25 mouse cellular contexts compared by ENCODE assay signal in genomic region chr1:74095728-74096127, GRCm38 (mm10). TPM values are rescaled to one million over a fixed set of nuclear protein-coding genes. Genes with fewer than 3 reads are reported as not detected.
DNase-seq lines count a peak whose midpoint lies in the region; ATAC-seq and TF ChIP-seq lines count a peak whose summit lies in the region.
"Had no signal": no experiment of that assay in that cellular context is flagged by ENCODE, and none has a peak within 500 bp of the region (broad histone marks: within the 10 kb centered on the region; RNA-seq: fewer than 3 reads in every experiment).

No protein-coding gene starts in this region.

- intact Hi-C loops in heart, postnatal 14 days (cut with DNase I): no loop called here

- TF ChIP-seq POLR2A in kidney, adult 2 months (IDR thresholded peaks at IDR 0.05; ENCODE audit: low read depth, low read length): no peak

- H3K36me3 ChIP-seq in heart, embryonic 10.5 days: no peaks in the 10 kb centered on the region
- H3K36me3 ChIP-seq in kidney, adult 2 months (ENCODE audit: control insufficient read depth, insufficient read depth, low read length): no peaks in the 10 kb centered on the region
- H3K36me3 ChIP-seq in kidney, embryonic 16.5 days (ENCODE audit: insufficient read depth, low read length): no peaks in the 10 kb centered on the region
- H3K36me3 ChIP-seq in limb, embryonic 10.5 days: no peaks in the 10 kb centered on the region
- H3K36me3 ChIP-seq: embryonic facial prominence, embryonic 15.5 days; heart, embryonic 15.5 days; hindbrain, embryonic 12.5 days; hindbrain, embryonic 15.5 days had no signal

- peaks cover 75% of the 10 kb centered on the region for H3K27me3 ChIP-seq in heart, embryonic 10.5 days (ENCODE audit: insufficient read depth, poor library complexity, severe bottlenecking)
- H3K27me3 ChIP-seq in kidney, adult 2 months (replicated peaks; ENCODE audit: control insufficient read depth, insufficient read depth, low read length): no peaks in the 10 kb centered on the region
- peaks cover 10% of the 10 kb centered on the region; the same call in 1 of the 2 replicates for H3K27me3 ChIP-seq in kidney, embryonic 16.5 days (ENCODE audit: insufficient read depth, low read length)
- H3K27me3 ChIP-seq in limb, embryonic 10.5 days (ENCODE audit: low read depth, poor library complexity, severe bottlenecking): peaks cover 40% of the 10 kb centered on the region

- 32% methylated on average over 3 of the region's 3 CpGs for WGBS in heart, embryonic 10.5 days
- 41% methylated on average over 3 of the region's 3 CpGs for WGBS in kidney, adult 2 months
- WGBS in kidney, embryonic 16.5 days: 60% methylated on average over 3 of the region's 3 CpGs
- 45% methylated on average over 3 of the region's 3 CpGs for WGBS in limb, embryonic 10.5 days

- H3K4me1 ChIP-seq in heart, embryonic 10.5 days: peaks cover 76% of the 10 kb centered on the region
- peaks cover 31% of the 10 kb centered on the region for H3K4me1 ChIP-seq in kidney, adult 2 months (ENCODE audit: control insufficient read depth, insufficient read depth, low read length)
- peaks cover 62% of the 10 kb centered on the region for H3K4me1 ChIP-seq in kidney, embryonic 16.5 days (ENCODE audit: insufficient read depth, low read length)
- peaks cover 92% of the 10 kb centered on the region for H3K4me1 ChIP-seq in limb, embryonic 10.5 days

- peak; percentile 65 for DNase-seq in adrenal gland, adult 2 months
- no peak for DNase-seq in adrenal gland, adult 18-20 months (ENCODE audit: low spot score in 2 of 2)
- no peak for DNase-seq in heart, embryonic 10.5 days (ENCODE audit: low spot score)
- no peak for DNase-seq in heart, postnatal 14 days
- no peak for DNase-seq in kidney, adult 2 months
- DNase-seq in limb, embryonic 10.5 days (ENCODE audit: low spot score): no peak
- no peak for DNase-seq in retina, embryonic 14.5 days (ENCODE audit: low spot score)
- DNase-seq: adrenal gland, postnatal 10 days; cerebellum, adult 11-12 months; cerebellum, adult 8-10 months; cerebellum, postnatal 10 days; cerebellum, postnatal 36 days; embryo, embryonic 11 days; forebrain, postnatal 0 days; gastrocnemius, adult 2 months; gastrocnemius, postnatal 25 days had no signal

- peak overlapping the region; percentile 29; the same call in 1 of the 2 replicates for H3K27ac ChIP-seq in heart, embryonic 10.5 days
- peak overlapping the region; percentile 14 for H3K27ac ChIP-seq in kidney, adult 2 months (ENCODE audit: insufficient read depth, low read depth, low read length)
- no peak overlapping the region for H3K27ac ChIP-seq in kidney, embryonic 16.5 days (ENCODE audit: low read length)
- H3K27ac ChIP-seq in limb, embryonic 10.5 days: peak overlapping the region; percentile 64
- H3K27ac ChIP-seq: embryonic facial prominence, embryonic 15.5 days; gastrocnemius, adult 2 months; heart, embryonic 15.5 days; hindbrain, embryonic 12.5 days; hindbrain, embryonic 15.5 days had no signal

- no peak overlapping the region for H3K4me3 ChIP-seq in heart, embryonic 10.5 days
- H3K4me3 ChIP-seq in kidney, adult 2 months (ENCODE audit: insufficient read depth, low read depth, low read length): no peak overlapping the region
- no peak overlapping the region for H3K4me3 ChIP-seq in kidney, embryonic 16.5 days (ENCODE audit: low read length)
- H3K4me3 ChIP-seq in limb, embryonic 10.5 days: no peak overlapping the region
- H3K4me3 ChIP-seq: embryonic facial prominence, embryonic 15.5 days; gastrocnemius, adult 2 months; heart, embryonic 15.5 days; hindbrain, embryonic 12.5 days; hindbrain, embryonic 15.5 days had no signal

- H3K9ac ChIP-seq in kidney, embryonic 16.5 days (replicated peaks; ENCODE audit: low read length): no peak overlapping the region
- H3K9ac ChIP-seq: embryonic facial prominence, embryonic 15.5 days; forebrain, postnatal 0 days; heart, embryonic 15.5 days; hindbrain, embryonic 12.5 days; hindbrain, embryonic 15.5 days had no signal

- no peak for ATAC-seq in kidney, embryonic 16.5 days (ENCODE audit: low FRiP score, low TSS enrichment)
- ATAC-seq: forebrain, embryonic 14.5 days; forebrain, postnatal 0 days; intestine, postnatal 0 days had no signal

- no peak overlapping the region for H3K4me2 ChIP-seq in kidney, embryonic 16.5 days (replicated peaks; ENCODE audit: low read depth, low read length)
- H3K4me2 ChIP-seq: embryonic facial prominence, embryonic 15.5 days; heart, embryonic 15.5 days; hindbrain, embryonic 15.5 days had no signal

- no peaks in the 10 kb centered on the region for H3K9me3 ChIP-seq in heart, embryonic 10.5 days
- no peaks in the 10 kb centered on the region for H3K9me3 ChIP-seq in kidney, embryonic 16.5 days (ENCODE audit: low read length)
- no peaks in the 10 kb centered on the region for H3K9me3 ChIP-seq in limb, embryonic 10.5 days (replicated peaks)
- H3K9me3 ChIP-seq: embryonic facial prominence, embryonic 15.5 days; heart, embryonic 15.5 days; hindbrain, embryonic 12.5 days; hindbrain, embryonic 15.5 days had no signal

- no peak for TF ChIP-seq CTCF in kidney, adult 2 months (conservative IDR thresholded peaks at IDR 0.05; ENCODE audit: insufficient read depth, insufficient read length, low read depth, low read length)

RNA-seq across cellular contexts. Expression of gene Tns1, which starts 28.5 kb away (rescaled TPM):
- total RNA-seq in adrenal gland, adult 2 months (2021): 100 to 1,000 TPM; 424 to 432 TPM
- 523 and 701 TPM in 2 replicates for polyA plus RNA-seq in adrenal gland, adult 2 months (2012; rRNA removed)
- total RNA-seq in adrenal gland, adult 18-20 months (2021): 100 to 1,000 TPM; 389 to 450 TPM
- polyA plus RNA-seq in heart, embryonic 10.5 days (2016; fragmentation: Nextera tagmentation; extraction: Ambion mirVana): 49.8 and 75.4 TPM in 2 replicates
- total RNA-seq in heart, postnatal 14 days (2021): 100 to 1,000 TPM; 677 to 755 TPM
- polyA plus RNA-seq in kidney, adult 2 months (2012; rRNA removed): 400 and 465 TPM in 2 replicates
- polyA plus RNA-seq in kidney, embryonic 16.5 days (2015; fragmentation: Nextera tagmentation; extraction: Ambion mirVana): 77.3 and 78.3 TPM in 2 replicates
- polyA plus RNA-seq in limb, embryonic 10.5 days (2016; fragmentation: Nextera tagmentation; extraction: Ambion mirVana): 38.6 and 46.7 TPM in 2 replicates

RNA-seq across cellular contexts. Expression of gene Rufy4, which starts 29.6 kb away (rescaled TPM):
- 1 to 10 TPM; 1.0 to 2.2 TPM for total RNA-seq in adrenal gland, adult 2 months (2021)
- polyA plus RNA-seq in adrenal gland, adult 2 months (2012; rRNA removed): 0.45 and 0.90 TPM in 2 replicates
- total RNA-seq in adrenal gland, adult 18-20 months (2021): 1 to 10 TPM; 1.3 to 2.0 TPM
- 0.16 and 0.23 TPM in 2 replicates for polyA plus RNA-seq in heart, embryonic 10.5 days (2016; fragmentation: Nextera tagmentation; extraction: Ambion mirVana)
- 1 to 10 TPM; 1.4 to 1.5 TPM for total RNA-seq in heart, postnatal 14 days (2021)
- 2.4 and 3.3 TPM in 2 replicates for polyA plus RNA-seq in kidney, adult 2 months (2012; rRNA removed)
- polyA plus RNA-seq in kidney, embryonic 16.5 days (2015; fragmentation: Nextera tagmentation; extraction: Ambion mirVana): 0.22 and 0.32 TPM in 2 replicates
- 0.08 and 0.13 TPM in 2 replicates for polyA plus RNA-seq in limb, embryonic 10.5 days (2016; fragmentation: Nextera tagmentation; extraction: Ambion mirVana)
- total RNA-seq: ES-E14; forebrain, postnatal 0 days had no signal
- polyA plus RNA-seq: cortical plate, adult 2 months; intestine, postnatal 0 days had no signal

RNA-seq across cellular contexts. Expression of gene Cxcr2, which starts 58.1 kb away (rescaled TPM):
- under 1 TPM in 1 of 2 experiments, not detected in 1; 0.21 TPM for total RNA-seq in adrenal gland, adult 2 months (2021)
- not detected in 2 replicates for polyA plus RNA-seq in adrenal gland, adult 2 months (2012; rRNA removed)
- total RNA-seq in adrenal gland, adult 18-20 months (2021): under 1 TPM in 1 of 2 experiments, not detected in 1; 0.13 TPM
- polyA plus RNA-seq in heart, embryonic 10.5 days (2016; fragmentation: Nextera tagmentation; extraction: Ambion mirVana): 0.09 and 0.20 TPM in 2 replicates
- total RNA-seq in heart, postnatal 14 days (2021): under 1 TPM; 0.07 to 0.10 TPM
- polyA plus RNA-seq in kidney, adult 2 months (2012; rRNA removed): 0.07 and 0.55 TPM in 2 replicates
- 0.11 and 0.24 TPM in 2 replicates for polyA plus RNA-seq in kidney, embryonic 16.5 days (2015; fragmentation: Nextera tagmentation; extraction: Ambion mirVana)
- polyA plus RNA-seq in limb, embryonic 10.5 days (2016; fragmentation: Nextera tagmentation; extraction: Ambion mirVana): 0.06 and 0.19 TPM in 2 replicates
- total RNA-seq: gastrocnemius, postnatal 25 days had no signal
- polyA plus RNA-seq: cortical plate, adult 2 months; hindbrain, embryonic 12.5 days had no signal
